Mouse (Mus musculus) brain, embryonic 18.5 days (tissue): ENCODE results near the gene Tsr2.

Experiments
- DNase-seq: peaks from one replicate; pipeline ENCODE4 v3.0.0-alpha.2; 2012; ENCODE audit warnings: low read depth, low spot score

Tsr2 gene

GRCm38 (mm10) chrX:151096171-151097058 lies at the start of gene Tsr2:
Gene Tsr2, minus strand, starts transcription at chrX:151096543.
- DNase-seq: peak; percentile 62

GRCm38 (mm10) chrX:151132785-151133184 lies 36.4 kb upstream of the Tsr2 start:
- DNase-seq: no peak

DNA sequence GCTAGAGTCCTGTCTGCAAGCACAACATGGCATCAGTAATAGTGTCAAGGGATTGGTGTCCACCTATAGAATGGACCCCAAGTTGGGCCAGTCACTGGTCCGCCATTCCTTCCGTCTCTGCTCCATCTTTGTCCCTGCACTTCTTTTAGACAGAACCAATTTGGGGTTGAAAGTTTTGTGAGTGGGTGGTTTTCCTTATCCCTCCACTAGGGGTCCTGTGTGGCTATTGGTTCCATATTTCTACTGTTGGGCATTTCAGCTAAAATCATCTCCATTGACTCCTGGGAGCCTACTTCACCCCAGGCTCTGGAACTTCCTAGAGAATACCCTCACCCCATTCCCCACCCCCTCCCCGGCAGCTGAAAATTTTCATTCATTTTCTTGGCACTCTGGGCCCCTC lies 34.1 kb upstream of the Tsr2 start:
- DNase-seq: no peak

- DNase-seq: no peak
Observed at GRCm38 (mm10) chrX:151123933-151124332, 27.6 kb upstream of the Tsr2 start.

DNA sequence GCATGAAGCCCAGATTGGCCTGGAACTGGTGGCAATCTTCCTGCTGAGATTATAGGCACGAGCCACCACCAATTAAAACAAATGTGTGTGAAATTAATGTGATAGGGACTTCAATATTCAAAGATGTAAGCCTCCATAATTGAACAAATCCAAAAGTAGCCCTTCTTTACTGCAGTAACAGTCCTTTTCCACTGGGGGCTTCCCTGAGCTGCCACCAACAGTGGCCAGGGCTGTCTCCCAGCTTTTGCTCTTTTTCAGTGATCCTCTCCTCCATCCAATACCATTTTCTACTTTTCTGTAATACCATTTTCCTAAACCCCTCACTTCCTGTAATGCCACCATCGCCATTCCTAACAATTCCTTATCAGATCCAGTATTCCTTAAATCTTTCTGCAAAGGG lies 21.1 kb upstream of the Tsr2 start:
- no peak for DNase-seq

DNA sequence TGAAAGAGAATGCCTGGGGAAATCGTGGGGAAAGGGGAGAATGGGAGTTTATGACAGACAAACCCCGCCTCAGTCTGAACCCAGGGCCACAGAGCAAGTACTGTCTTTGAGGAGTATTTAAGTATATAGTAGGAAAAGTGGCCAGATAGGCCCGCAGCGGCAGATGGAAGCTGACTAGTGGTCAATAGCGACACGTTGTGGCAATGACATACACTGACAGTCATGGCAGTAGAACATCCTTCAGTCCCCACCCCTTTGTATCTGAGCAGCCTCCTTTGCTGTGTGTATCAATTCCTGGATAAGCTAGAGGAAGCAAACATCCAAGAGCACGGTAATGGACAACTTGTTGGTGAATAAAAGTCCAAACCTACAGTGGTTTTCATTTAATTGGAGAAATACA lies 20.5 kb upstream of the Tsr2 start:
- DNase-seq: no peak

DNA sequence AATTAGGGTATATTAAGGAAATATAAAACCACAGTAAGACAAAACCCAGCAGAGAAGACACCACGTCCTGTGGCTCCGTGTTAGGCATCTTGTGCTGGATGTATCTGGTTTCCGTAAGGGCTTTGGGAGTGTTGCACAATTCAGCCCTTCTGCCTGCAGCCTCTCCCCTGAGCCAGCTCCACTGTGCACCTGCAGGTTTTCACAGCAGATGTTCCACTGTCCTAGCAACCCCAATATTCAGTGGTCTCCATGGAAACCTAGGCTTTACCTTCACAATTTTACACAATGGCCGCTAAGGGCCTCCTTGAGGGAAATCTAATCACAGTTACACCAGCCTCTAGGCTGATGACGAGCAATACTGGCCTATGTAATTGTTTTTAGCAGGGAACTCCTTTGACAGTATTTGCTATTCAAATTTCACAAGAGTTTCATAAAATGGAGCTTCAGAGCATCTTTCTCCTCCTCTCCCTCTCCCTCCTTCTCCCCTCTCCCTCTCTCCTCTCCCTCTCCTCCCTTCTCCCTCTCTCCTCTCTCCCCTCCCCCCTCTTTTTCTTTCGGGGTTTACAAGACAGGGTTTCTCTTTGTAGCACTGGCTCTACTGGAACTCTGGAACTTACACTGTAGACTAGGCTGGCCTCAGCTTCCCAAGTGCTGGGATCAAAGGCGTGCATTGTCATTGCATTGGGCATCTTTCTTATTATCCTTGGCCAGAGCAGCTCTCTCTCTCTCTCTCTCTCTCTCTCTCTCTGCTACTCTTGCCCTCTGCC lies 11.1 kb upstream of the Tsr2 start:
- DNase-seq: no peak

- DNase-seq: no peak
Observed at GRCm38 (mm10) chrX:151087418-151087817, 8.9 kb downstream of the Tsr2 start.

DNA sequence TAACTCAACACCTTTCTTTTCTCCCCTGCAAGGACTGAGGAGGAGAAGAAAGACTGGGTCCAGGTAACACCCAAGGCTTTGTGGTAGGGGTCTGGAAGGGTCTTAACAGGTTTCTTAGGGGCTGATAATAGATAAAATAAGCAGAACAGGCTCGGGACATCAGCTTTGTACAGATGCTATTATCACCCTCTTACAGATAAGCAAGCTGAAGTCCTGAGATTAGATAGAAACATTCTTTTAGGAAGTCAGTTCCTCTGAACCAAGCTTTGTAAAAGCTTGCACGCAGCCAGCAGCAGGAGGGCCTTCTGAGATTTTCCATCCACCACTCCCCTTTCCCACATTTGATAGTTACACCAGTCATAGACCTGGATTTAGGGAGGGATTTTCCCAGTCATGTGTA lies 10.7 kb downstream of the Tsr2 start:
- DNase-seq: no peak

DNA sequence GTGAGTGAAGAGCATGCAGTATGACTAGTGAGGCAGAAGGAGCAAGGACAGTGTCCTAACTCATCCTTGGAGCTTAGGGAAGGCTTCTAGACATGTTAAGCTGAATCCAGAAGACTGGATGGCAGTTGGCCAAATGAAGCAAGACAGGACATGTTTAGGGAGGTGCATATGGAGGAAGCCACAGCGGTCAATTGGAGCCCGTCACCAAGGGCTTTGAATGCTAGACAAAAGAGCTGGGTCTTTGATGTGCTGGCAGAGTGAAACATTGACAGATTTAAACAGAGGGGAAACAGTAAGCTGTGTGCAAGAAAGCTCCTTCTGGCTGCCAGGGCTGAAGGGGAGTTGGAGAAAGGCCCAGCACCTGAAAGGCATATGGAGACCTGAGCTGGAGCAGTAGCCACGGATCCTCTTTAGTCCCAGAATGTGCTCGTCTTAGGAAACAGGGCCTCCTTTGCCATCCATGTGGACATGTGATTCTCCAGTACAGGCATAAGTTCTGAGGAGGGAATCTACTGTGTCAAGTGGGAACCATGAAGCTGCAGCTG lies 19.3 kb downstream of the Tsr2 start:
- no peak for DNase-seq

GRCm38 (mm10) chrX:151076007-151076406 lies 20.3 kb downstream of the Tsr2 start:
- DNase-seq: no peak

DNA sequence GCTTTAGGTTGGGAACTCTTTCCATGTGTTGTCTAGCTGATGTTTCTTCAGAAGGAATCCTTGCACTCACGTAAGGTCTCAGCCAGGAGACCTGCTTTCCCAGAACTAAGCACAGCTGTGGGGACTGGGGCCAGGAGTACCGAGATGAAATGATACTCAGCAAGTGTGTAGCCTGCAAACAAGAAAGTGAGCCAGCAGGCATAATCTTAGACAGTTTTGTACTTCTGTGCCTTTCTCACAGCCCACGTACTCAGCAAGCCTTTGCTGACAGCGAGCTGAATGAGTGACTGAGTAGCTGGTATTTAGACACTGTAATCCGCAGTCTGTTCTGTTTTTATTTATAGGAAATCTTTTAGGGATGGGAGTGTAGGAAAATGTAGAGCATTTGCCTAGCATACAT lies 28.5 kb downstream of the Tsr2 start:
- no peak for DNase-seq

- DNase-seq: no peak
Observed at GRCm38 (mm10) chrX:151066071-151066666, 30.2 kb downstream of the Tsr2 start.

- no peak for DNase-seq
Observed at GRCm38 (mm10) chrX:151061615-151062299, 34.6 kb downstream of the Tsr2 start.

DNA sequence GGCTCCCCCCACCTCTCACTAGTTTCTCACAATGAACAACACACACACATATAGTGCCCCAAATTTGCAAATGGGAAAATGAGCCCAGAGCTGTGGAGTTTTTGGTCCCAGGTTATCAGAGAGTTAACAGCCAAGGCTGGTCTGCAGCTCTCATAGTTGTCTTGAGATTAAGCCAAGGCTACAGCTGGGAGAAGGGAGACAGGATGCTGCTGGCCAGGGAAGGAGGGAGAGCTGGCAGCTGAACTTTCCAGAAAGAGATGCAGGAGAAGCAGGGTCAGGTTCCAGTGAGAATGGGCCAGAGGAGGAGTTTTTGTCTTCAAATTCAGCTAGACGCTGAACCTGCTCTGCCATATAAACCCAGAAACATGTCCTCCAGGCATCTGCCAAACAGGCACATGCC lies 37.0 kb downstream of the Tsr2 start:
- no peak for DNase-seq

- DNase-seq: no peak
Observed at GRCm38 (mm10) chrX:151055559-151055958, 40.8 kb downstream of the Tsr2 start.

- DNase-seq: no peak
Observed at GRCm38 (mm10) chrX:151054489-151054888, 41.9 kb downstream of the Tsr2 start.

DNA sequence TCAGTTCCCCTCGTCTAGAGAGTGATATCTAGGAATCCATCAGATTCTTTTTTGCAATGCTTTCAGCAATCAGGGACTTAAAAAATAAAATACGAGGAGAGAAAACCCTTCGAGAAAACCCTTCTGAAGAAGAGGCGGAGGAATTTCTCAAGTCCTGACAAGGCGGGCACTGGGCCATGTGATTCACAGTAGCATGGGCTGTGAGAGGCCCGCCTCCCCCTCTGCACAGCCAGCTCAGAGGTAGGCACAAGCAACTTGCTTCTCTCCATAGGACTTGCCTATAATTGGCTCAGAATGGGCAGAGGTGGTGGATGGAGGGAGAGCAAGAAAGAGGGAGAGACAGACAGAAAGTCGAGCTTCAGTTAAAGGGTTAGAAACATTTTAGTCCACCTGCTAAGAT lies 46.0 kb downstream of the Tsr2 start:
- DNase-seq: no peak

GRCm38 (mm10) chrX:151049661-151050215 lies 46.6 kb downstream of the Tsr2 start:
- DNase-seq: no peak

GRCm38 (mm10) chrX:151047431-151048058 lies 48.8 kb downstream of the Tsr2 start:
- DNase-seq: no peak
